Mouse (Mus musculus) thymus, postnatal 25 days (tissue): ENCODE data around the gene Hhat.

Experiments
- DNase-seq: peaks from one replicate; pipeline ENCODE4 v3.0.0; 2022

Gene Hhat

DNA sequence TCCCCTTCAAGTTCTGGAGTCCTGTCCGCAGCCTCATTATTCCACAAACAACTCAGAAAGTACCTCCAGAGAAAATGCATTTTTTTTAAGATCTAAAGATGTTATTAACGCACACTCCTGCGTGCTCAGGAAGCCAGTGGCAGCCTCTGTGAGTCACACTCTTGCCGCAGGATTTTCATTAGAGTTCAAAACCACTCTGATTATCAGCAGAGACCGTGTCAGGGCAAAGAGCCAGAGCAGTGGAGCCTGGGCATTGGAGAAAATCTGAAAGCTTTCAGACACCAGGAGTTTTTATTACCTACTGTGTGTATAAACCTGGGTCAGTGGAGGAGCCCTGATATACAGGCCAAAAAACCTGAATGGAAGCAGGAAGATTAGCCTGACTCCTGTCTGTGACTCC lies 292.8 kb downstream of the Hhat start:
- DNase-seq: no peak

DNA sequence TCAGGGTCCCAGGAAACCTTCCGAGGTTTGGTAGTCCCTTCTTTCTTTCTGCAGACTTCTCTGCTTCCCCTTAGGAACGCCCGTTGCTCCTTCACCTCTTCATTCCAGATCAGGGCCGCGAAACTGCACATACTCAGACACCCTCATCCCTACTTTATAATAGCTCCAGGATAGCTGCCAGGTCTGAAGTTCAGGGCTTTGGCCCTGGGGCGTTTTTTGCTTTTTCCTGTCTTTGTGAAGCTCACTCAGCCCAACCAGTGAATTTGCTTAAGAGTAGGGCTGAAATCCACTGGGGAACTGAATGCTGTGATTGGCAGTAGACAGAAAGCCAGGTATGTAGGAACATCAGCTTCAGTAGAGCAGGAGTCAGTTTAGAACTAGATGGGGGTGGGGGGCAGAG lies 293.5 kb downstream of the Hhat start:
- no peak for DNase-seq

- DNase-seq: no peak
These were observed 294.3 kb downstream of the Hhat start for GRCm38 (mm10) chr1:192476704-192477103.

DNA sequence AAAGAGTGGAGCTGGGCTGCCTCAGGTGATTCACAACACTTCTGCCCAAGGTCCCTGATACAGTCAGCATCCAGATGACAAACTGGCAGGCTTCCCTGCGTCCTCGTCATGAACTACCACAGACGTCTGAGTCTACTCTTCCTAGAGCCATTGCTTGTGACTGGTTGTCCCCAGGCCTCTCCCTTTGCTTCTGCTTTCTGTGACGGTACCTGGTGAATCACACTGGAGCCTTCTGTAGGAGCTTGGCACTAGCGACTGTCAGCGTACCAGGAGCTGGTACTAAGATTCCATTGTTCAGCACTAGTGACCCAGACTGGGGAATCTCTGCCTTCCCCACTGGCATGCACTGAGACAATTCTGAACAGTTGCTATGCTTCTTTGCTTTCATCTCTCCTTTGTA lies 297.9 kb downstream of the Hhat start:
- DNase-seq: no peak

- no peak for DNase-seq
These were observed 298.7 kb downstream of the Hhat start for GRCm38 (mm10) chr1:192472366-192472765.

DNA sequence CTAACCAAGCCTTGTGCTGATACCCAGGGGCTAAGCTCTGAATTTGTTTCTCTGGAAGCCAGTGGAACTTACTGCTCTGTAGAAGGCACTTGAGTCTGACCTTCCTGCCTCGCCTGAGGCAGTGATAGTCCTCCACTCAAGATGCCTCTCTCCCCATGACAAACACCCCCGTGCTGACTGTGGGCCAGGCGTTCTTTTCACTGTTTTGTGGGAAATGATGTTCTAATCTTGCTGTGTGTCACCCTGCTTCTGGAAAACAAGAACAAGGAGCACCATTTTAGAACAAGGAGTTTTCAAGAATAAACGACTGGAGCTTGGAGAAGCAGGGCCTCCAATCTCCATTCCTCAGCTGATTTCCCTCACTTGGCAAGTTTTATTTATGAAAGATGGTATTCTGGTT lies 307.3 kb downstream of the Hhat start:
- no peak for DNase-seq

DNA sequence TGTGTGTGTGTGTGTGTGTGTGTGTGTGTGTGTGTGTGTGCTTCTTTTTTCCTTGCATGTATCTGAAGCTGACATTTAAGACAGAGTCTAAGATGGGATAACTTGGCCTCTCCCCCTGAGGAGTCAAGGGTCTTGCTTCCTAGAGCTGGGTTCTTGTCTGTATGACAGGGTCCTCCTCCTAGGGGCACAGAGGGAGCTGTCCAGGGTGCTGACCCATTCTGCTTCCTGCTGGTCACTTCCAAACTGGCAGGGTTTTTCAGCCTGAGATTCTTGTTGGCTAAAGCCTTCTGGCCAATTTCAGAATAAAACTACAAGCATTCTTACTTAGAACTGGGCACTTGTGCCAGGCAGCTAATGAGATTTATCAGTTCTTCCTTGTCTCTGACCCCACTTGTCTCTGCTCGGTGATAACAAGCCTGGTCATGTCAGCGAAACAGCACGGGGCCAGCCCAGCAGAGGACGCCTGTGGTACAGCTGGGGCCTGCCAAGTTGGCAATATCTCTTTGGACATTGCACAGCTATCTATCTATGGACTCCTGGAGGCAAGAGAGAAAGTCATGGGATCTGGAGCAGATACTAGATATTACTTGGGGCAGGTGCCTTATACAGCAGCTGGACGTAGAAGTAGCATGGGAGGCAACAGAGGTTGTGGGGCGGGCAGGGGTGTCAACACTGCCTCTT lies 313.4 kb downstream of the Hhat start:
- peak; percentile 15 for DNase-seq

DNA sequence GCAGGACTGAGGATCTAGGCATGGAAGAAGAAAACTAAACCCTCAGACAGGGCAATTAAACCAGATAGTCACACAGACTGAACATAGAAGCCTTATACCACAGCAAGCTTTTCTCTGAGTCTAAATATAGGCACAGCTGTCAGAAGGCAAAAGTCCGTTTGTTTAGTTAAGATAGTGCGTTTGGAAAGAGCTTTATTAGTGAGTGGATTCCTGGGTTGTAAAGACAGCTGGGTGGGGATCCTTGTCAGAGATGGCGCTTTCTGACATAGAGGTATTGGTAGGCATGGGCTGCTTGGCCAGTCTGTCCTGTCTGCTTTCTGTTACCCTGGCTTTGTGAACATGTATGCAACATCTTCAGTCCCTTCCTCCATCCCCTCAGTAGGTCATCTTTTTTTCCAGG lies 314.0 kb downstream of the Hhat start:
- no peak for DNase-seq

GRCm38 (mm10) chr1:192454981-192455380 lies 316.0 kb downstream of the Hhat start:
- no peak for DNase-seq

GRCm38 (mm10) chr1:192454501-192454900 lies 316.5 kb downstream of the Hhat start:
- no peak for DNase-seq

DNA sequence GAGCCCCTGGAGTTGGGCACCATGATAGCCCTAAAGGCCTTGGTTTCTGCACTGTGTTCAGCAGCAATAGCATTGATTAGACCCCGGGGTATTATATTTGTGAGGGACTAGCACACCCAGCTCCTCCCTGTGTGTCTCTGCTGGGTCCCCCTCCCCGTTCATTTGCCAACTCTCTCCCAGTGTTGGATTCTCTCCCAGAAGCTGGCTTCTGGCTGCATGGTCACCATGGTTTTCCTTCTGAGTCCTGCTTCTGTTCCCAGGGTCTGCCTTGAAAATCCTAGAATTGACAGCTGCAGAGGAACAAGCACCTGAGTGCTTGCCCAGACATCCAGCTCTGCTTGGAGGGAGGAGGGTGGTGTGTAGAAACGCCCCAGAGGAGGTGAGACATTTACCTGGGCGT lies 319.3 kb downstream of the Hhat start:
- DNase-seq: no peak

GRCm38 (mm10) chr1:192450425-192450824 lies 320.6 kb downstream of the Hhat start:
- DNase-seq: no peak

DNA sequence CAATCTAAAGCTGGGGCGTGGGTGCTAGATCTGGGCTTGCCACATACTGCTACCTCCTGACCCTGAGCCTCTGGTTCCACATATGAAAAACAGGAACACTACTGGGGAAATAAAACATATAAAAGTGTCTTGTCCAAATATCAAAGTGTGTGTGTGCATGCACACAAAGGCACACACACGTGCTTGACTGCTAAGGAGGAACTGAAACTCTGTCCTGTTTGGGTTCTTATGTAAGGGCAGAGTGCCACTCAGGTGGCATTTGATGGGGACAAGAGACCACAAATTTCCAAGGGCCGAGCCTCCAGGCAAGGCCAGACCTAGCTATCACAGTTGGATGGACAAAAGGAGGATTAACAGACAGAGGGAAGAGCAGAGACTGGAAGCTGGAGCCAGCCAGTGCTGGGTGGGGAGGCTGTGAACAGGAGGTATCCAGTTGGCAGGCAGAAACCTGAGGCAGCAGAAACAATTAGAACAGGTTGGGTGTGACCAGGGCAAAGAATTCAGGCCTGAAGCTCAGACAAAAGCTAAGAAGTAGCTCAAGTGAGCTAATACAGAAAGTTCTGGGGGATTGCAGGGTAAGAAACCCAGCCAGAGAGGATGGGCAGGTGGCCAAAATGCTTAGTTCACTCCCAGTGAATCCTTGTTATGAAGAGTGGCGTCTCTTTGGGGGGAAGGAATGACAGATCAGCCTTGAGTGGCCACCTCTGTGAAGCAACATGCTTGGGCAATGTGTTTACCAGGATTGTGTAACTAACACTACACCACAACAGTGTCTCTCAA lies 321.3 kb downstream of the Hhat start:
- DNase-seq: no peak

GRCm38 (mm10) chr1:192448512-192448911 lies 322.5 kb downstream of the Hhat start:
- DNase-seq: no peak

DNA sequence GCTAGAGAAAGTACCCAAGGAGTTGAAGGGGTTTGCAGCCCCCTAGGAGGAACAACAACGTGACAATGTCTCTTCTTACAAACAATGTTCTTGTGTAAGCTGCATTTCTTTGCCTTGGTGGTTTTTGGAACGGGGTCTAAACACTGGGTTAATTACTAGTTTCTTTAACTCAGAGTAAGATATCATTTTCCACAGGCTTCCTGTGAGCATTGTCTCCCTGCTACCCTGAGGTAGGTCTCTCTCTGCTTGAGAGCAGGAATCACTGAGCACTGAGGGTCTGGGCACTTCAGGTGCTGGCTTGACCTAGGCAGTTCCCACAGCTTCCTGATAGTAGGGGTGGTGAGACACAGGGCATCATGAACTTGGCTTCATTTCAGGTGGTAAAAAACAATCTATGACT lies 323.4 kb downstream of the Hhat start:
- no peak for DNase-seq
